Mouse (Mus musculus) liver, embryonic 14.5 days (tissue): ENCODE results near the gene Tmem200b. TPM values are rescaled to one million over a fixed set of nuclear protein-coding genes. Genes with fewer than 3 reads are reported as not detected.

Source experiments
- ATAC-seq: fragments of 200-750 bp; cut with Nextera tagmentation; 2 replicates; pipeline ENCODE4 v1.8.0; 2017; ENCODE audit warnings: moderate number of reproducible peaks, mild to moderate bottlenecking, moderate library complexity; ENCODE audit not compliant: insufficient read depth
- DNase-seq, 3 experiments: peaks; one replicate each; pipeline ENCODE4 v3.0.0-alpha.2; 2012 to 2013; ENCODE audit warnings: low read depth in 3 of 3, low spot score in 3 of 3
- H3K27ac ChIP-seq: fragments of 300-500 bp; sonication (generic); 2 replicates; pipeline ENCODE4 v1.5.1; 2014; ENCODE audit warnings: moderate library complexity, mild to moderate bottlenecking, control low read depth, inconsistent platforms
- H3K27me3 ChIP-seq: fragments of 300-500 bp; sonication (generic); 2 replicates; pipeline ENCODE4 v1.6.1; 2014; ENCODE audit warnings: mild to moderate bottlenecking, low read length, moderate library complexity; ENCODE audit not compliant: control insufficient read depth, insufficient read depth
- H3K36me3 ChIP-seq: fragments of 300-500 bp; sonication (generic); replicated peaks from 2 replicates; pipeline ENCODE4 v1.6.1; 2014; ENCODE audit warnings: low read depth; ENCODE audit not compliant: control insufficient read depth, insufficient read depth
- H3K4me1 ChIP-seq, 2 experiments: fragments of 200-500 bp in 1 of 2; fragments of 300-500 bp in 1 of 2; sonication (generic) in 1 of 2; replicated peaks; 2 replicates each; pipeline ENCODE4 v1.6.1; 2012 to 2014; ENCODE audit warnings: antibody characterized with exemption in 1 of 2, inconsistent platforms in 1 of 2, low read length in 1 of 2; ENCODE audit not compliant: control insufficient read depth in 2 of 2, insufficient read depth in 2 of 2
- H3K4me2 ChIP-seq: fragments of 300-500 bp; sonication (generic); 2 replicates; pipeline ENCODE4 v1.6.1; 2014; ENCODE audit warnings: low read depth, mild to moderate bottlenecking, control low read depth, moderate library complexity
- H3K4me3 ChIP-seq, 2 experiments: fragments of 200-500 bp in 1 of 2; fragments of 300-500 bp in 1 of 2; sonication (generic) in 1 of 2; 2 replicates each; pipeline ENCODE4 v1.5.1; 2012 to 2014; ENCODE audit warnings: low read depth in 2 of 2, low read length in 2 of 2, mild to moderate bottlenecking in 2 of 2, control low read depth in 1 of 2, inconsistent platforms in 1 of 2, moderate library complexity in 1 of 2; ENCODE audit not compliant: insufficient read depth in 1 of 2
- H3K9ac ChIP-seq: fragments of 300-500 bp; sonication (generic); replicated peaks from 2 replicates; pipeline ENCODE4 v1.6.1; 2014; ENCODE audit warnings: mild to moderate bottlenecking, control low read depth, moderate library complexity
- H3K9me3 ChIP-seq: fragments of 300-500 bp; sonication (generic); 2 replicates; pipeline ENCODE4 v1.6.1; 2016; ENCODE audit warnings: low read length, mixed read lengths; ENCODE audit not compliant: control insufficient read depth
- CTCF ChIP-seq: IDR thresholded peaks from 2 replicates; pipeline ENCODE4 v1.5.1; 2016; ENCODE audit warnings: antibody characterized with exemption, low read depth, control low read depth
- EP300 ChIP-seq: IDR thresholded peaks from 2 replicates; pipeline ENCODE4 v1.6.1; 2016; ENCODE audit warnings: antibody characterized with exemption, low read depth
- WGBS: fragments of 180-500 bp; shearing (Covaris S2); extraction: QIAGEN DNeasy Blood & Tissue Kit; methylation state at CpG from one replicate; pipeline ENCODE4 v1.1.7; 2014; ENCODE audit not compliant: insufficient replicate concordance; 5-methylcytosine and 5-hydroxymethylcytosine counted together
- polyA plus RNA-seq, 2 experiments: library from polyadenylated mRNA; depleted of rRNA in 1 of 2; stranded (reverse) in 1 of 2; unstranded in 1 of 2; fragments of >200 nt; fragmentation: Nextera tagmentation in 1 of 2; extraction: Ambion mirVana in 1 of 2; gene quantifications; 2 replicates each; pipeline versions ENCODE4 v1.2.1 to v1.2.3; 2012 to 2014

Tmem200b gene
- polyA plus RNA-seq, 2 experiments: 0.06 to 0.67 TPM

DNA sequence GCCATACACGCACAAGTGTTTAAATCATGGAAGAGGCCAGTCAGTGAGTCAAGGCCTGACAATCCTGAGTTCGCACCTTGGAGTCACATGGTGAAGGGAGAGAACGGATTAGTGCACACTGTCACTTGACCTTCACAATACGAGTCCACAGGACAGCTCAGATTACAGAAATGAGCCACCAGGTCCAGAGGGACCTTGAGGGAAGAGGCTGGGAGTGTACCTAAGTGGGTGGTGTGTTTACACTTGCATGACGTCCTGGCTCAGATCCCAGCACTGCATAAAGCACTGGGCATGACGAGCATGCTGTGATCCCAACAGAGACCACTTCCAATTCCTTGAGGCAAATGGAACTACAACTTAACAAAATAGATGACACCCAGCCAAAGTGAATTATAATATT, 15.1 kb upstream of the Tmem200b start:
- Histone ChIP-seq H3K27me3 (peaks cover 4% of the 10 kb centered on the region), H3K9me3 (no peaks in the 10 kb centered on the region), H3K4me2 (no peak overlapping the region), H3K36me3 (peaks cover 14% of the 10 kb centered on the region), H3K9ac (no peak overlapping the region), H3K4me3 (no peak overlapping the region), H3K4me1 (no peaks in the 10 kb centered on the region; a peak in 1 of 4 replicates), H3K27ac (no peak overlapping the region)
- ATAC-seq: no peak
- TF ChIP-seq EP300 (no peak), CTCF (no peak)
- DNase-seq: no peak
- whole genome bisulfite sequencing: 75% methylated on average over 6 of the region's 6 CpGs

- no peak overlapping the region for H3K9ac ChIP-seq
- no peak for DNase-seq
- peaks cover 19% of the 10 kb centered on the region for H3K27me3 ChIP-seq
- no peak overlapping the region for H3K4me3 ChIP-seq
- H3K9me3 ChIP-seq: no peaks in the 10 kb centered on the region
- TF ChIP-seq EP300: no peak
- peak; percentile 74 for TF ChIP-seq CTCF
- no peak overlapping the region for H3K27ac ChIP-seq
- no peak for ATAC-seq
- H3K4me2 ChIP-seq: no peak overlapping the region
- no peaks in the 10 kb centered on the region; a peak in 1 of 4 replicates for H3K4me1 ChIP-seq
- peaks cover 5% of the 10 kb centered on the region for H3K36me3 ChIP-seq
- WGBS: 85% methylated on average over 3 of the region's 3 CpGs
Observed at GRCm38 (mm10) chr4:131907912-131908311, 13.7 kb upstream of the Tmem200b start.

- 9% methylated on average over 20 of the region's 21 CpGs for WGBS
- no peak for DNase-seq
Observed at GRCm38 (mm10) chr4:131910237-131910994, 11.2 kb upstream of the Tmem200b start.

GRCm38 (mm10) chr4:131911521-131911920, 10.1 kb upstream of the Tmem200b start:
- H3K27me3 ChIP-seq: peaks cover 55% of the 10 kb centered on the region
- ATAC-seq (no peak), DNase-seq (no peak)
- H3K9ac ChIP-seq: no peak overlapping the region
- no peaks in the 10 kb centered on the region; a peak in 1 of 4 replicates for H3K4me1 ChIP-seq
- H3K9me3 ChIP-seq: no peaks in the 10 kb centered on the region
- H3K4me3 ChIP-seq: no peak overlapping the region
- WGBS: 20% methylated on average over 5 of the region's 5 CpGs
- no peaks in the 10 kb centered on the region for H3K36me3 ChIP-seq
- no peak overlapping the region for H3K4me2 ChIP-seq
- no peak overlapping the region for H3K27ac ChIP-seq
- TF ChIP-seq EP300 (no peak), CTCF (no peak)

More at GRCm38 (mm10) chr4:131910237-131910994, 11.2 kb upstream of the Tmem200b start:
- no peaks in the 10 kb centered on the region for H3K9me3 ChIP-seq
- H3K27ac ChIP-seq: no peak overlapping the region
- TF ChIP-seq CTCF (no peak), EP300 (no peak)
- H3K4me1 ChIP-seq: no peaks in the 10 kb centered on the region; a peak in 1 of 4 replicates
- ATAC-seq: no peak; the same call in 1 of the 2 replicates
- no peak overlapping the region for H3K9ac ChIP-seq
- H3K4me3 ChIP-seq: no peak overlapping the region
- peak overlapping the region; percentile 2 for H3K4me2 ChIP-seq
- H3K27me3 ChIP-seq: peaks cover 44% of the 10 kb centered on the region
- H3K36me3 ChIP-seq: no peaks in the 10 kb centered on the region; the same call in none of the 2 replicates

DNA sequence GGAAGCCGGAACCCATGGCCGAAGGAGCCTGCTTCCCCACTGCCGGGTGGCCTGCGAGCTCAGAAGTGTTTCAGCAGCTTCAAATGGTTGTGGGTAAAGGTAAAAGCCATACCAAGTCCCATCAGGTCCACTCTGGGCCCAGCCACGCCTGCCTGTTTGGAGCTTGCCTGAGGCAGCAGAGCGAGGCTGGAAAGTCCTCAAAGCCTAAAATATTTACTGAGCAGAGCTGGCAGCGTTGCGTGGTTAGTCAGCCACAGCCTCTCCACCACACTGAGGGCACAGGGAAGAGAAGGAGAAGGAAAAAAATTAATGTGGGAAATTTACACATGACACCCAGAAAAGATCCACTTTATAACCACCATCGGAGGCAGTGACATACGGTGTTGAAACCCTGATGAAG, 8.0 kb upstream of the Tmem200b start:
- DNase-seq (no peak), ATAC-seq (no peak)
- peaks cover 72% of the 10 kb centered on the region for H3K27me3 ChIP-seq
- H3K27ac ChIP-seq: no peak overlapping the region
- TF ChIP-seq CTCF: no peak
- no peak for TF ChIP-seq EP300
- 44% methylated on average over 10 of the region's 10 CpGs for WGBS
- H3K4me2 ChIP-seq: no peak overlapping the region
- no peak overlapping the region for H3K9ac ChIP-seq
- H3K36me3 ChIP-seq: no peaks in the 10 kb centered on the region
- H3K4me1 ChIP-seq: no peaks in the 10 kb centered on the region; a peak in 1 of 4 replicates
- no peaks in the 10 kb centered on the region for H3K9me3 ChIP-seq
- H3K4me3 ChIP-seq: no peak overlapping the region
